Mouse (Mus musculus): ENCODE measurements around the gene Nynrin. TPM values are rescaled to one million over a fixed set of nuclear protein-coding genes. Genes with fewer than 3 reads are reported as not detected.
A peak's percentile ranks its signal among the peaks of the same experiment; 100 is the strongest.

The Nynrin gene
- polyA plus RNA-seq (2015; fragmentation: Nextera tagmentation; extraction: Ambion mirVana) = 2.2 and 3.1 TPM in 2 replicates

DNA sequence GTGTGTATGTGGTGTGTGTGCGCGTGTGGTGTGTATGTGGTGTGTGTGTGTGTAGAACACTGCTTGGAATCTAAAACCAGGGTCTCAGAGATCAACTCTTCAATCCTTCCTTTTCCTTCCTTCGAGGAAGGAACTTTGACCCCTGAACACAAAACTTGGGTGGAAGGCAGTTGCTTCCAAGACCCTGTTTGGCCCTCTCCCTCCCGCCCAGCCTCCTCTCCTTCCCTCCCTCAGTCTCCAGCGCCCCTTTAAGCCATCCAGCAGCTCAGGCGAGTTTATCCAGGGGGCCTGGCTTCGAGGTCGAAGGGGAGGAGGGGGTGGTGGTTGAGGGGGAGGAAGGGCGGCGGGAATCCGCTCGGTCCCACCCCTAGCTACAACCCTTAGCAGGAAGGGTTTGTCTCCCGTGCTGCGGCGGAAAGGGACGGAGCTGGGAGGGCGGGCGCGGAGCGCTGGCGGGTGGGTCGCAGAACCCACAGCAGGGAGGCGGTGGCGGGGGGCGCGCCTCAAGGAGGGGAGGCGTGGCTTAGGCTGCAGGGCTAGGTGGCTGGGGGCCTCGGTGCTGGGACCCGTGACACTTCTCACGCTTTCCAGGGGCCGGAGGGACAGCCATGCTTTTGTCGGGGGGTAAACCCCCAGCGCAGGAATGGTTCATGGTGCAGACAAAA, at the start of gene Nynrin:
Gene Nynrin (plus strand): TSS at position 390 of the 665 bp plus-strand sequence.
- peaks cover 15% of the 10 kb centered on the region for H3K27me3 ChIP-seq
- ATAC-seq (ENCODE audit: low read depth) (peak; percentile 69), DNase-seq (no peak)
- H3K9me3 ChIP-seq (replicated peaks) = no peaks in the 10 kb centered on the region
- peak within 1 kb of the TSS; percentile 66 for H3K27ac ChIP-seq
- peak within 1 kb of the TSS; percentile 61 for H3K4me3 ChIP-seq (replicated peaks)
- H3K36me3 ChIP-seq = no peaks in the 10 kb centered on the region
- WGBS (ENCODE audit: insufficient replicate concordance) = 2% methylated on average over 31 of the region's 33 CpGs
- peaks cover 51% of the 10 kb centered on the region for H3K4me1 ChIP-seq (replicated peaks)
- H3K9ac ChIP-seq = peak within 1 kb of the TSS; percentile 66
- peak within 1 kb of the TSS; percentile 70 for H3K4me2 ChIP-seq

DNA sequence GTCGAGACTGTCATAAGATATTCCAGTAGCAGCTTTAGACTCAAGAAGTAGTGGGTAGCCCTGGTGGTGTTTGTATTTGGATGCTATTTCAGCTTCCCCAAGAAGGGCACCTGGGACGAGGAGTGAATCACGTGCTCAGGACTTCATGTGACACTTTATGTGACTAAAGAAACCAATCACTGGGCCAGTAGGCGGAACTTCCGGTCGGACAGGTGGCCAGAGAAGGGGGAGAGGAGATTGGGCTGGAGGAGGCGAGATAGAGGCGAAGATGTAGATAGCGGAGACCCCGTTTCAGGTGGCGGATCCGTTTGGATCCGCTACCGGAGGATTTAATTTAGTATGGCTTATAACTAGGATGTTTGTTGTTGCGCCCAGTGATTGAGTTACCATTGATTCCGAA, 38.9 kb upstream of the Nynrin start:
- Histone ChIP-seq H3K27me3 (0 out of 2 replicates have a peak, but pooled peaks cover 5% of the 10 kb centered on the region), H3K4me3 (replicated peaks) (peak overlapping the region; percentile 38), H3K9ac (no peak overlapping the region), H3K4me1 (replicated peaks) (0 out of 2 replicates have a peak, but pooled peaks cover 2% of the 10 kb centered on the region), H3K36me3 (no peaks in the 10 kb centered on the region), H3K27ac (no peak overlapping the region), H3K4me2 (peak overlapping the region; percentile 55), H3K9me3 (replicated peaks) (no peaks in the 10 kb centered on the region)
- ATAC-seq (ENCODE audit: low read depth) (no peak), DNase-seq (peak; percentile 17)
- WGBS (ENCODE audit: insufficient replicate concordance) = 32% methylated on average over 16 of the region's 16 CpGs

DNA sequence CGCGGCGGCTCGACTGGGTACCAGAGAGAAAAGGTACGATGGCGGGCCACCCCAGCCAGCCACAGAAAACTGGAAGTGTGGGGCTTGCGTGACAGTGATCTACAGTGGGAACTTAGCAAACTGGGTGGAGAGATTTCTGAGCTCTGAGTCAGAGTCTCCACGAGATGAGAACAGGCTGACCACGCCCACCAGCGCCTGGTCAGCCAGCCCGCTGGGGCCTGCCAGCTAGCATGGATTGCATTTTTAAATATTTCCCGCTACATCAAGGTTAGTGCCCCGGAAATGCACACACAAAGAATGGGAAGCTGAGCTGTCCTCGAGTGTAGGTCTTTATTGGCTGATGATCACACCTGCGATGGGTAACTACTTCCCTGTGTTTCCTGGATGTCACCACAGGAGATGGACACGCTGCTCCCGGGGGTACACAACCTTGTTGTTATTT, 38.5 kb upstream of the Nynrin start:
- no peak for ATAC-seq (ENCODE audit: low read depth)
- Histone ChIP-seq H3K4me2 (peak overlapping the region; percentile 55), H3K27me3 (0 out of 2 replicates have a peak, but pooled peaks cover 5% of the 10 kb centered on the region), H3K9me3 (replicated peaks) (no peaks in the 10 kb centered on the region), H3K27ac (no peak overlapping the region), H3K9ac (no peak overlapping the region), H3K4me3 (replicated peaks) (peak overlapping the region; percentile 38), H3K4me1 (replicated peaks) (0 out of 2 replicates have a peak, but pooled peaks cover 2% of the 10 kb centered on the region), H3K36me3 (no peaks in the 10 kb centered on the region)
- DNase-seq = no peak
- 22% methylated on average over 17 of the region's 17 CpGs for WGBS (ENCODE audit: insufficient replicate concordance)

DNA sequence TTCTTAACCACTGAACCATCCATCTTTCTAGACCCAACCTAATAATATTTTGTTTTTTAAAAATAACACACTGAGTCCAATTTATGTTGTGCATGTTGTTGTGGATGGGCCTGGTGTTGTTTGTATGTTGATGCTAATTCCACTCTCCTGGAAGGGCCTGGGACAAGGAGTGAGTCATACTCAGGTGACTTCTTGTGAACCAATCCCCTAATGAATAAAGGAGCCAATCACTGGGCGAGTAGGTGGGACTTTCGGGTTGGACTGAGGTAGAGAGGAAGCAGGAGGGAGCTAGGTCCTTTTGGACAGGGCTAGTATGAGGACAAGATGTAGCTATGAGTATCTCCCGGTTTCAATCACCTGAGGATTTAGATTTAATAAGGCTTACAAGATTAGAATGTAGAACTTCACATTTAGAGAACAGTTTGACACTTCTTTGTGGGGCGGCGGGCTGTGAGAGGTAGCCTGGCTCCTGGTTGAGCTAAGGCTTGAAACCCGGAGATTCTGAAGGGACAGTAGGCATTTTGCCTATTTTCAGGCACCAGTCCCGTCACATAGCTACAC, 33.9 kb upstream of the Nynrin start:
- H3K9me3 ChIP-seq (replicated peaks) = no peaks in the 10 kb centered on the region
- H3K4me3 ChIP-seq (replicated peaks) = no peak overlapping the region
- DNase-seq = no peak
- H3K27me3 ChIP-seq = peaks cover 33% of the 10 kb centered on the region
- H3K4me1 ChIP-seq (replicated peaks) = peaks cover 21% of the 10 kb centered on the region
- 64% methylated on average over 7 of the region's 7 CpGs for WGBS (ENCODE audit: insufficient replicate concordance)
- no peaks in the 10 kb centered on the region for H3K36me3 ChIP-seq
- H3K9ac ChIP-seq = no peak overlapping the region
- no peak overlapping the region for H3K4me2 ChIP-seq
- no peak for ATAC-seq (ENCODE audit: low read depth)
- no peak overlapping the region for H3K27ac ChIP-seq

DNA sequence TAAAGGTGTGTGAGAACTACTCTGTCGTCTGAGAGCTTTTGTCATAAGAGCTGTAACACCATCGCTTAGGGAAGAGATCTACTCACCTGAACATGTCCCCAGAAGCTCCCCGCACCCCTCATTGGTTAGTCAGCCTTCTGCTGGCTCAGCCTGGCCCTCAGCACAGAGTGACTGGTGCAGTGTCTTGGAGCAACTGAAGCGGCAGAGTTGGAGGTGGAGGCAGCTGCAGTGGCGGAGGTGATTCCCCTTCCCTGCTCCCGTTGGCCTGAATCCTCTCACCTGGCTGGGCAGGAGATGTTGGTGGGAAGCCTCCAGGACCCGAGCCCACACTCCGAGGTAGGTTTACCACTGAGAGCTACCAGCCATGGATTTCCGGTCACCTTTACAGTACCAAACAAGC, 33.2 kb upstream of the Nynrin start:
- Histone ChIP-seq H3K4me2 (no peak overlapping the region), H3K9ac (no peak overlapping the region), H3K4me1 (replicated peaks) (peaks cover 26% of the 10 kb centered on the region), H3K36me3 (no peaks in the 10 kb centered on the region), H3K27me3 (peaks cover 37% of the 10 kb centered on the region), H3K27ac (no peak overlapping the region), H3K4me3 (replicated peaks) (no peak overlapping the region), H3K9me3 (replicated peaks) (no peaks in the 10 kb centered on the region)
- 69% methylated on average over 9 of the region's 9 CpGs for WGBS (ENCODE audit: insufficient replicate concordance)
- no peak for DNase-seq
- ATAC-seq (ENCODE audit: low read depth) = no peak

DNA sequence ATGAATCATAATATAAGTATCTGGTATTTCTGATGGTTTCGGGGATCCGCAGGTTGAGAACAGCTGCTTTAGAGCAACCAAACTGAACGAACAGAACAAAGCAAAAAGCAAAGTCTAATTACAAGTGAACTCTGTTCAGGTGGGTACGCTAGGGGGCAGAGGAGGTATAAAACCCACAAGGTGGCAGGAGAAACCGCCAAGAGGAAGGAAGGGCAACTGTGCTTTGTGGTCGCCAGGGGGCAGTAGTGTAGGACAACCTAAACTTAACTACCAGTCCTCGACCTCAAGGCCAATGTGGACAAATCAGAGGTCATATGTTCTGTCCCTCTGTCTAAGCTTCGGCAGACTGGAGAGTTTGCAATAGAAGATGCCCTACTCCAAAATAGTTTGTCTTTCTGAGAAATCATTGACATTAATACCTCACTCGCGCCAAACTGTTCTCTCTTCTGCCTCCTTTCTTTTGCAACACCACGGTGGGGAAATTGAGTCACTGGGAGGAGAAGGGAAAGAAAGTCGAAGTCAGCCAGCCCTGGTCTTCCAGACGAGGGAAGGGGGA, 31.3 kb upstream of the Nynrin start:
- Histone ChIP-seq H3K4me2 (peak overlapping the region; percentile 79), H3K27ac (no peak overlapping the region; the same call in 1 of the 2 replicates), H3K9me3 (replicated peaks) (no peaks in the 10 kb centered on the region), H3K36me3 (no peaks in the 10 kb centered on the region), H3K9ac (peak overlapping the region; percentile 58; the same call in 1 of the 2 replicates), H3K4me1 (replicated peaks) (peaks cover 33% of the 10 kb centered on the region), H3K27me3 (peaks cover 56% of the 10 kb centered on the region), H3K4me3 (replicated peaks) (peak overlapping the region; percentile 61)
- peak; percentile 51 for DNase-seq
- peak; percentile 55; the same call in 1 of the 2 replicates for ATAC-seq (ENCODE audit: low read depth)
- WGBS (ENCODE audit: insufficient replicate concordance) = 3% methylated on average over 13 of the region's 13 CpGs

- DNase-seq = peak; percentile 24
- Histone ChIP-seq H3K27me3 (peaks cover 63% of the 10 kb centered on the region), H3K9ac (peak within 1 kb of the TSS; percentile 58), H3K27ac (peak within 1 kb of the TSS; percentile 34), H3K36me3 (no peaks in the 10 kb centered on the region), H3K9me3 (replicated peaks) (no peaks in the 10 kb centered on the region), H3K4me3 (replicated peaks) (peak within 1 kb of the TSS; percentile 61), H3K4me2 (peak within 1 kb of the TSS; percentile 79), H3K4me1 (replicated peaks) (peaks cover 34% of the 10 kb centered on the region)
- under 1% methylated on average over 30 of the region's 46 CpGs for WGBS (ENCODE audit: insufficient replicate concordance)
- peak; percentile 27; the same call in 1 of the 2 replicates for ATAC-seq (ENCODE audit: low read depth)
These were observed 30.6 kb upstream of the Nynrin start, which contains the start of gene Nfatc4 for GRCm38 (mm10) chr14:55822991-55823762. Gene Nfatc4, plus strand, starts transcription at chr14:55823144.

DNA sequence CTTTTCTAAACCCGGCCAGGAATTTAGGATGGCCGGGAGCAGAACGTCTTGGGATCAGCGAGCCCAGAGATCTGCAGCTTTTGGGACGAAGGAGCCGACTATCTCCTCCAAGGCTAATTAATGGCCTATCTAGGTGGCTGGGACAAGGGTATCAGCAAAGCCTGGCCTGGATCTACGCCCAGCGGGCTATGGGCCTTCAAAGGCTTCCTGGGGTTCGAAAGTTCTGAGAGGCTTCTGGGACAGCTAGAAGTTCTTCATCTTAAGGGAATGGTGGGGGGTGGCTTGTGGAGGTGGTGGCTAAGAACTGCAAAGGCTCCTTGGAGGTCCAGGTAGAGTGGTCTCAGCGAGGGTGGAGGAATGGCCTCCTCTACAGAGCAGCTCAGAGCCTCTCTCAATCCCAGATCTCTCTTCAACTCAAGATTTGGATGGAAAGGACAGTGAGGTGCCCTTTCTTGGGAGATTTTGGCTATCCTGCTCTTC, 29.8 kb upstream of the Nynrin start:
- Histone ChIP-seq H3K9ac (0 out of 2 replicates have a peak overlapping the region, but pooled peaks have one; percentile 4), H3K9me3 (replicated peaks) (no peaks in the 10 kb centered on the region), H3K36me3 (no peaks in the 10 kb centered on the region), H3K4me2 (peak overlapping the region; percentile 79), H3K27me3 (peaks cover 71% of the 10 kb centered on the region), H3K4me3 (replicated peaks) (peak overlapping the region; percentile 61), H3K27ac (peak overlapping the region; percentile 34; the same call in 1 of the 2 replicates), H3K4me1 (replicated peaks) (peaks cover 41% of the 10 kb centered on the region)
- ATAC-seq (ENCODE audit: low read depth) (no peak), DNase-seq (no peak)
- WGBS (ENCODE audit: insufficient replicate concordance) = 6% methylated on average over 10 of the region's 10 CpGs

GRCm38 (mm10) chr14:55824481-55825215, 29.2 kb upstream of the Nynrin start:
- no peak for ATAC-seq (ENCODE audit: low read depth)
- no peak for DNase-seq
- WGBS (ENCODE audit: insufficient replicate concordance) = 5% methylated on average over 30 of the region's 32 CpGs
- Histone ChIP-seq H3K9ac (no peak overlapping the region), H3K36me3 (no peaks in the 10 kb centered on the region), H3K27ac (peak overlapping the region; percentile 34; the same call in 1 of the 2 replicates), H3K27me3 (peaks cover 77% of the 10 kb centered on the region), H3K9me3 (replicated peaks) (no peaks in the 10 kb centered on the region), H3K4me3 (replicated peaks) (peak overlapping the region; percentile 61), H3K4me2 (peak overlapping the region; percentile 79), H3K4me1 (replicated peaks) (peaks cover 41% of the 10 kb centered on the region)
